Mouse (Mus musculus): ENCODE measurements around the gene Rmnd5b.

GRCm38 (mm10) chr11:51577587-51577986 lies 58.1 kb downstream of the Rmnd5b start:
- TF ChIP-seq CTCF (IDR thresholded peaks at IDR 0.05; ENCODE audit: low read depth, low read length), result no peak
- TF ChIP-seq POLR2A (IDR thresholded peaks at IDR 0.05; ENCODE audit: borderline replicate concordance, low read depth, low read length), result no peak

Measured in bone marrow macrophage, adult 2 months (primary cell).